Mouse (Mus musculus) left cerebral cortex, postnatal 25 days (tissue): Measurements from ENCODE around the gene Mettl17. TPM values are rescaled to one million over a fixed set of nuclear protein-coding genes. Genes with fewer than 3 reads are reported as not detected.
"Not testable (repeated sequence)": the region's sequence is repeated elsewhere in the genome, so short reads cannot be mapped to it uniquely, and the experiment has no call there.

ENCODE experiments used
- DNase-seq, 2 experiments: peaks; one replicate each; pipeline ENCODE4 v3.0.0; 2022; ENCODE audit warnings: low spot score in 2 of 2, mixed read lengths in 1 of 2
- intact Hi-C: fragments of 180-260 bp; cut with DNase I; formaldehyde crosslinking; loops from one replicate; pipeline ENCODE4 v1.15.1; 2025
- total RNA-seq, 2 experiments: library from RNA; stranded (reverse); gene quantifications; 2 replicates each; pipeline ENCODE4 v1.2.3; 2021

The Mettl17 gene
- total RNA-seq, result 10 to 100 TPM; 26.0 to 33.8 TPM

DNA sequence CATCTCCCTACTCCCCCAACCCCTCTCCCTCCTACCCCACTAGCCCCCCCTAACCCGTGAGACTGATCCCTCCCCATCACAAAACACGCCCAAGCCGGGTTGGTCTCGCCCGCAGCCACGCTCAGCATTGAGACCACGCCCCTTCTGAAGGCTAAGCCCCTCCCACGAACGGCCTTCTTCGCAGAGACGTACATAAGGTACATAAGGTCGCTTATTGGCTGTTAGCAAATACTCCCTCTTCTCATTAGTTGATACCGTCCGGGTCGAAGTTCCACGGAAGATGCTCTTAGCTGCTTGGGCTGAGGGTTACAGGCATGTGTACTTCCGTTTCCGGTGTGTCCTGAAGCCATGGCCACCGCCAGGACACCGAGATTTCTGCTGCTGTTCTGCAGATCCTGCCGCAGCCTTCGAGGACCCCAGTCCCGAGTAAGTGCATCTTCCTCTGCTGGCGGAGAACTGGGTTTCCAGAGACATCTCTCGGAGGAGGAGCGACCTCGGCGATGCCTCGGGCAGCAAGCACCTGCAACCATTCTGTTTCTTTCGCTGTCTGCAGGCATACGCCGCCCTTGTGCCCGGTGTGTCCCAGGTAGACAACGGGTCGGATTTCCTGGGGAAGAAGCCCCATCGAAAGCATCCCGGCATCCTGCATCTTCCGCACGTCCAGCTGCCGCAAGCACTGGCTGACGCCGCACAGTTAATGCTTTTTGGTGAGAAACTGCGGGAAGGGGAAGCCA is at the start of gene Mettl17:
Mettl17 (plus strand) TSS at position 245 of the 734 bp plus-strand sequence.
- intact Hi-C loops, result loop anchor here (5.0 to 10.0 kb wide), 3 partner anchors 48 to 400 kb away; partner anchors contain the start of gene Zfp219

DNA sequence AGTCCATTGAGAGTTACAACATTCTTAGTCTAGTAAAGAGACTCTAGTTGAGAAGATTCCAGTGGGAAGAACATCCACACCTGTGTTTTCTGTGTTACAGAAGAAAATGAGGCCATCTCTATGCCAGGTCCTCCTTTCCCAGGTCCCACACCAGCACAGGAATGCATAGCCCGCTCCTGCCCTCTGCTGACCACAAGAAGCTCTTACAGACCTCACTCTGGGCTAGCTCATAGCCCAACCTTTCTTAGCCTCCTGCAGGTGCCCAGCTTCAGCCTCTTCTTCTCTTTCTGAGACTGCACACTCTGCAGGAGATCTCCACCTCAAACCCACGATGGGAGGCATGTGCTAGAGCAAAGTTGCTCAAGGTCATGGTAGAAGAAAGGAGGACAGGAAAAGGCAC is 46.2 kb upstream of the Mettl17 start:
- intact Hi-C loops, result not testable (repeated sequence)
- DNase-seq, result peak in 1 of 2 experiments; percentile 16

More for the DNA sequence above, at the start of gene Mettl17:
- DNase-seq, result peak; percentile 87 to 97

DNA sequence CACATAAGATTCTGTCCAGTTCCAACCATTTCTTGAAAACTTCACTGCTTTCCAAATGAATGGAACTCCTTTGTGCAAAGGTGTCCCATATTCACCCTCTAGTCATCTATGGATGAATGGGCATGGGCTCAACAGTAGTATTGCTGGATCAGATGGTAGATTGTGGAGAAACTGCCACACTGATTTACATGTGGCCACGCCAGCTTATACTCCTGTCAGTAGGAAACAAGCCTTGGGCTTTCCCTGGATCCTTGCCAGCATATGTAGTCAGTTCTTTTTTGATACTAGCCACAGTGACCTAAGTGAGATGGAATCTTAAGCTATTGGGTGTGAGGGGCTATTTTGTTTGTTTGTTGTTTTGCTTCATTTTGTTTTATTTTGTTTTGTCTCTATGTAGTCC is 42.4 kb upstream of the Mettl17 start:
- DNase-seq, result no peak
- intact Hi-C loops, result loop anchor here (10.0 kb wide), 1 partner anchor 727 kb away; the partner anchor contains the start of gene Eddm3b

DNA sequence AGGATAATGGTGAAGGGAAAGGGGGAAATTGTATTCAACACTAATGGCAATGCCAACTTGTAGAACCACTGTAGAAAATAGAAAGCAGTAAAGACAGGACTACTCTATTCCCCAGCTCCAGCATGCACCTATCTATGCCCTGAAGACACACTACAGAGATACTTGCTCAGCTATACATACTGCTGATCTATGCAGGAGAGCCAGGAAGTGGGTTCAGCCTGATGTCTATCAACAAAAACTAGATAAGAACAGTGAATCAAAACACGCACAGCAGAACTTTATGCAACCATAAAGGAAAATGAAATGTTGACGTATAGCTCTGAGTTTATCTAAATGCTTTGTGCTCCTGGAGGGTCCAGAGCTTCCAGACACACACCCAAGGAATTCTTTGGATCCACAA is 41.9 kb upstream of the Mettl17 start:
- intact Hi-C loops, result loop anchor here (10.0 kb wide), 1 partner anchor 728 kb away; the partner anchor contains the start of gene Eddm3b
- DNase-seq, result no peak

DNA sequence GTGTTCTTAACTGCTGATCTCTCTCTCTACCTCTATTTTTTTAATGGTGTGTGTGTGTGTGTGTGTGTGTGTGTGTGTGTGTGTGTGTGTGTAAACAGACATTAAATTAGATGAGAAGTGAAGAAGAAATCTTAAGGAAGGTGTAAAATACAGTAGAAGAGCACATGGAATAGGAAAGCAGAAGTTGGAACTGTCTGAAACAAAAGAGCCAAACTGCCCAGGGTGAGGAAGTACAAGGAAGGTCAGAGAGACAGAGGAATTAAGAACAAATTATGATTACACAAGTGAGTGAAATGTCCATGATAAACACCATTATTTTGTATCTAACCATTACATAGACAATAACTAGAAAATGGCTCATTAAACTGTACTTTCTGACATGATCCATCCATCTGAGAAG is 40.8 kb upstream of the Mettl17 start:
- intact Hi-C loops, result loop anchor here (10.0 kb wide), 1 partner anchor 729 kb away; the partner anchor contains the start of gene Eddm3b

DNA sequence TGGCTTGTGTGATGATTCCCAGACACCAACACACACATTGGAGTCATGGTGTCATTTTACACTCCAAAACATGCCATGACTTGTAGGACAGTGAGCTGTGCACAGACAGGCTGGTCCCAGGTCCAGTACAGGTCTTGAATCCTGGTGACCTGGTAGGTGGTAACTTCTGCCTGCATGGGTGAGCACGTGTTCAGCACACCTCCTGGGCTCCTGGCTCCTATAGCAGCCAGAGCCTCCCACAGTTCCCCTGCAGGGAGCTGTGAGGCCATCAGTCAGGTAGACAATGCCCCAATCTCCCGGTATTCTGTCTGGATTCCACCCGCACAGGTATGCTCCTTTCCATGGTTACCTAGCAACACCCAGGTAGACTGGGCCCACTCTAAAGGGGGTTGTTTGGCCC is 38.1 kb upstream of the Mettl17 start:
- intact Hi-C loops, result loop anchor here (10.0 kb wide), 1 partner anchor 732 kb away; the partner anchor contains the start of gene Eddm3b
- DNase-seq, result no peak

More for the DNA sequence above, 40.8 kb upstream of the Mettl17 start:
- DNase-seq, result no peak

DNA sequence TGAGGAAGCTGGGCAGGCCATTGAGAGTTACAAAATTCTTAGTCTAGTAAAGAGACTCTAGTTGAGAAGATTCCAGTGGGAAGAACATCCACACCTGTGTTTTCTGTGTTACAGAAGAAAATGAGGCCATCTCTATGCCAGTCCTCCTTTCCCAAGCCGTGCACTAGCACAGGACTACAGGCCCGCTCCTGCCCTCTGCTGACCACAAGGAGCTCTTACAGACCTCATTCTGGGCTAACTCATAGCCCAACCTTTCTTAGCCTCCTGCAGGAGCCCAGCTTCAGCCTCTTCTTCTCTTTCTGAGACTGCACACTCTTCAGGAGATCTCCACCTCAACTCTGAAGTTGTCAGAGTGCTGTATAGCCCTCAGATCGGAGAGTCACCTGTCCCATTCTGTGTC is 33.6 kb upstream of the Mettl17 start:
- intact Hi-C loops, result not testable (repeated sequence)

DNA sequence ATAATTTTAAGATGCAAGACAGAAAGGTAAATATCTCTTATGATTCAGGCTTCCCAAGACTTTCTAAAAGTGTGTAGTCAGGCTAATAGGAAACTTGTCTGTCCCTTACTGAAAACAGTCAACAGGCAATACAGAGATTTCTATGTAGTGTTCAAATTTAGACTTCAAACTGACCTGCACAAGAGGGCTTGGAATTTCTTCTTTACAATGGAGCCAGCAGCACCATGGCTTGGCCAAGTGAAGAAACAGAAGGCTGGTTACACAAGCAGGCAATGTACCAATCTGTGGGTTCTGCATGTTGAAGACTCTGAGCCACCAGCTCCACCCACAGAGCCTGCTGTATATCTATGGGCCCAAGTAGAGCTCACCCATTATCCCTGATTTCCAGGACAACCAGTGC is 31.2 kb upstream of the Mettl17 start, which contains the start of gene Ear6:
Ear6 (plus strand) TSS at position 301 of the 400 bp plus-strand sequence.
- DNase-seq, result no peak
- intact Hi-C loops, result no loop called here

More for the DNA sequence above, 33.6 kb upstream of the Mettl17 start:
- DNase-seq, result not testable (repeated sequence)

DNA sequence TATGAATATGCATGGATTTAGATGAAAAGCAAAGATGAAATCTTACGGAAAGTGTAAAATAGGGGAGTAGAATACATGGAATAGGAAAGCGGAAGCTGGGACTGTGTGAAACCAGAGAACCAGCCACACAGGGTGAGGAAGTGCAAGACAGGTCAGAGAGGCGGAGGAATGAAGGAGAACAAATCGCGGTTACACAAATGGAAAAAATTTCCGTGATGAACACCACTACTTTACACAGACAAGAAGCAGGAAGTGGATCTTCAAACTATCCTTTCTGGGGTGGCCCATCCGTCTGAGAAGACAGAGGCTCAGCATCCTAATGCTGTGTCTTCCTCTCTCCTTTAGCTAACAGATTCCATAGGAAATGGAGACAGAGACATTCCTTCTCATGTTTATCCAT is 29.4 kb upstream of the Mettl17 start:
- intact Hi-C loops, result not testable (repeated sequence)

DNA sequence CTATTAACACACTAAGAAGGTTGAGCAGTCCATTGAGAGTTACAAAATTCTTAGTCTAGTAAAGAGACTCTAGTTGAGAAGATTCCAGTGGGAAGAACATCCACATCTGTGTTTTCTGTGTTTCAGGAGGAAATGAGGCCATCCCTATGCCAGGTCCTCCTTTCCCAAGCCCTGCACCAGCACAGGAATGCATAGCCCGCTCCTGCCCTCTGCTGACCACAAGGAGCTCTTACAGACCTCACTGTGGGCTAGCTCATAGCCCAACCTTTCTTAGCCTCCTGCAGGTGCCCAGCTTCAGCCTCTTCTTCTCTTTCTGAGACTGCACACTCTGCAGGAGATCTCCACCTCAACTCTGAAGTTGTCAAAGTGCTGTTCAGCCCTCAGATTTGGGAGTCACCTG is 21.0 kb upstream of the Mettl17 start:
- intact Hi-C loops, result not testable (repeated sequence)
- DNase-seq, result peak in 1 of 2 experiments; percentile 25

More for the DNA sequence above, 29.4 kb upstream of the Mettl17 start:
- DNase-seq, result not testable (repeated sequence)

DNA sequence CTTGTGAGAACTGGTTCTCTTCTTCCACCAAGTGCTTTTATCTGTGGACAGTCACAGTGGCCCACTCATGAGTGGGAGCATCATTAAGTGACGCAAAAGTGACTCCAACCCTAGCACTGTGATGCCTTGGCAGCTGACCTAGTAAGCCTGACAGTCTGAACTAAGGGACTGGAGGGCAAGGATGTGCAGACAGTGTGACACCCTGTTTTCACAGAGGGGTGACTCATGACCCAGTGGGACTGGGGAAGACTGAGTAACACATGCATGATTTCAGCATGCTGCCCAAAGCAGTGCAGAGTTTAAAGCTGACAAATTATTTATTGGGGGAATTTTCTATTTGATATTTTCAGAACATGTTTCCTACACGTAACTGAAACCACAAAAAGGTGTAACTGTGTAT is 13.9 kb upstream of the Mettl17 start:
- intact Hi-C loops, result no loop called here

DNA sequence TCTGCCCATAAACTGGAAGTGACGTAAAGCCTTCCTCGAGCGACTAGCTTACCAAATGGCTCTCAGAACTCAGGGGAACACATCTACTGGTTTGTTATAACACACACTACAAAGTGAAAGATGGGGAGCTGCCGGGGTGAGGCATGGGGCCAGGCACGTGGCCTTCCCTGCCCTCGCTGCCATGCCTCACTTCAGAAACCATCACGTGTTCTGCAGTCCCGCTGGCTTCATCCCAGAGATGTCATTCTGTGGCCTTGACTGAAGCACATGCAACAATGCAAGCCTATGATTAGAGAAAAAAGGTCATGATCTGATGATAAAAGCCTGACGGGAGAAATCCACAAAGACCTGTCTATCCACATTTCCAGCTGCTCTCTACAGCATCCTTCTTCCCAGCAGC is 12.9 kb upstream of the Mettl17 start:
- DNase-seq, result no peak
- intact Hi-C loops, result no loop called here

More for the DNA sequence above, 13.9 kb upstream of the Mettl17 start:
- no peak for DNase-seq

DNA sequence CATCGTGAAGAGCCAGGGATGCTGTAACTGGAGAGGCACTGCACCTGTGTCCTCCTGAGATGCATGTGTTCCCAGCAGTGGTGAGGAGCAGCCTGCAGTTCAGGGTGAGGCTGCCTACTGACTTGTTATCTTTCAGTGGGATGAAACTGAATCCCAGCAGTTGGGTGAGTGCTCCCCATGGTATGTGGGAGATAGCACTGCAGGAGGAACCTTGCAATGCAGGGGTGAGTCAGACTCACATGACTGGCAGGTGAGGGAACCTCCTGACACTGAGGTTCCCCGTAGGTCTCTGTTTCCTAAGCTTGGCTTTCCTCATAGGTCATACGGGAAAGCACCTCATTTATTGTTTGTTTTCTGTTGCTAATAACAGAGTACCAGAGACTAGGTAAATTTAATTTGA is 7.1 kb upstream of the Mettl17 start:
- DNase-seq, result no peak
- intact Hi-C loops, result no loop called here

DNA sequence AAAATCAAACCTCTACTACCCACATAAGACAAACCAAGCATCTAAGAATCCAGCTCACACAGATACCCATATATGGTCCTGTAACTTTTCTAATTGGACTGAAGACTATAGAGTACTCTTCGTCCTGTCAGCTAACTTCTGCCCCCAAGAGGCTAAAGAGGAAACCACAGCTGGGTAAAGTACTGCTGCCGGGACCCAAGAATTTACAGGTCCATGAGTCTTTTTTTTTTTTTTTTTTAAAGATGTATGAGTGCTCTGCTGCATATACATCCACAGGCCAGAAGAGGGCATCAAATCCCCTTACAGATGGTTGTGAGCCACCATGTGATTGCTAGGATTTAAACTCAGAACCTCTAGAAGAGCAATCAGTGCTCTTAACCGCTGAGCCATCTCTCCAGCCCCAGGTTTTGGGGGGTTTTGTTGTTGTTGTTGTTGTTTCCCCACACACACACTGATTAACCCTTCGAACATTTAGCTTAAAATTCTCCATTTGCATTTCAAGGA is 1.1 kb upstream of the Mettl17 start:
- DNase-seq, result peak; percentile 58 to 86
- intact Hi-C loops, result loop anchor here (5.0 to 10.0 kb wide), 2 partner anchors 139 to 401 kb away; partner anchors contain the start of gene Zfp219

DNA sequence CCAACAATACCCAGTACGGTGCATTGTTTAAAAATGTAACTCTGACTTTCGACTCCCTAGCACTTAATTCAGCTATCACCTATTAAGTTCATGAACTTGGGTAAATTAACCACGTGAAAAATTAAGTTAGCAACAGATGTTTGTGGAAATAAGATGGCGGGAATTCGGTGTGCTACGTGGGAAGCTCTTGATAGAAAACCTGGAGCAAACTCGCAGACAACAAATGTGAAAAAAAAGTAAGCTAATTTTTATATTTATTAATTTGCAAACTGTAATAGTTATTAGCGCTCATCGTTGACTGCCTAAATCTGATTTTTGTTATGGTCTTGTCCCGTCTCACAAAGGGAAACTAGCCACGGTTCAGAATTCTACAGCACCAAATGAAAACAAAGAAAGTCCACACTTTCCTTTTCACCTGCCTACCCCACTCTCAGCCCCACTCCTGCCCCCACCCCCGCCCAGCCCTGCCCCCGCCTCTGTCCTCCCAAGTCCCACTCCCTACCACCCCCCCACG is 554 bp upstream of the Mettl17 start:
- DNase-seq, result no peak
- intact Hi-C loops, result loop anchor here (5.0 to 10.0 kb wide), 2 partner anchors 138 to 401 kb away; partner anchors contain the start of gene Zfp219

DNA sequence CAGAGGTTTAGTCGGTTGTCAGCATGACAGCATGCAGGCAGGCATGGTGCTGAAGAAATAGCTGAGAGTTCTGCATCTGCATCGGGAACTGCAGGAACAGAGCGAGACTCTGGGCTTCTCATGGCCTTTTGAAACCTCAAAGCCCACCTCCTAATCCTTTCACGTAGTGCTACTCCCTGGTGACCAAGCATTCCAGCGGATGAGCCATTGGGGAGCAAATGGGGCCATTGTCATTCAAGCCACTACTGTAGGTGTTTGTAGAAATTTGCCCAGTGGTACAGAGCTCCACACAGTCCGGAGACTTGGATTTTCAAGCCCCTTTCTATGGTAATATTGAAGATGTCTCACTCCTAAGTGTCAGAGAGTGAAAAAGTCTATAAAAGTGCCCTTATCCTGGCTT is 1.4 kb downstream of the Mettl17 start:
- intact Hi-C loops, result loop anchor here (5.0 to 10.0 kb wide), 2 partner anchors 46 to 399 kb away; no protein-coding TSS in a partner anchor
- DNase-seq, result no peak

DNA sequence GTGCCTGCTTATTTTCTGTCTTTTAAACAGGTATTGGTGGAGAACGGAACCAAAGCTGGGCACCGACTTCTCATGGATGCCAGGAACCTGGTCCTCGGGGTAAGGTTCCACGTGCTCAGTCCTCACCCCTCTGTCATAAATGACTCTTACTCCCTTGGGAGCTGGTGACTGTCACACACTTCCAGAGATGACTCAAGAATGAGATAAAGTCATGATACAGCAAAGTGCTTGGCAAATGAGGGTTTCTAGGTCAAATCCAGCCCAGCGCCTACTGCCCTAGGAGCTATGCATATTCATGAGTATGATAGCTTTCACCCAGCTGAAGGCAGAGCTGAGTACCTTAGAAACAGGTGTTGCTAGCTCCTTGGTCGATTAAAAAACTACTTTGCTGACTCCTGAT is 5.2 kb downstream of the Mettl17 start:
- intact Hi-C loops, result loop anchor here (5.0 to 10.0 kb wide), 4 partner anchors 42 to 955 kb away; partner anchors contain the start of genes Pip4p1, Pnp and Supt16

DNA sequence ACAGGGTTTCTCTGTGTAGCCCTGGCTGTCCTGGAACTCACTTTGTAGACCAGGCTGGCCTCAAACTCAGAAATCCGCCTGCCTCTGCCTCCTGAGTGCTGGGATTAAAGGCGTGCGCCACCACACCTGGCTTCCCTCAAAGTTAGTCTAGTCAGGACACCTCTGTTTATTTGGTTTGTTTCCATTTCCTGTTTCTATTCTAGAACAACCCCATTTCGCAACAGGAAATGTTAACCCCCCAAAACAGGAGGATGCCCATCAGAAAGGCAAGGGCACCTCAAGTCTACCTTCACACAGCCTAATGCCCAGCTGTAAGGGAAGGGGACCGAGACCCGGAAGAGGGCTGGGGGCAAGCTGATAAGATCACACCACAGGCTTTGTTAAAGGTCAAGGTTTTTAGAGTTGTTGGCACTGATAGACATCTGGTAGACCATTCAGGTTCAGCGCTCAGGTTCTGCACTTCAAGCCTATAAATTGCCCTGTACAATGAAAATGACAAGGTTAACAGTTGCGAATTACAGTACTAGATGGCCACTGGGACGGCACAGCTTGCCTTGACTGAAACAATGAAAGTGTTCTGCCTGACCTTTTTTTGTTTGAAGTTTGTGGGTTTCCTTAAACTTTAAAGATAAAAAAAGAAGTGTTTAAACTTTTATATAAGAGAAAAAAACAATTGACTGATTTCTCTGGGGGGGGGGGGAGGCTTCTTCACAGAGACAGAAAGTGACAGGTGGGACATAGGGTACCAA is 7.7 kb downstream of the Mettl17 start, which contains the start of gene Slc39a2:
Slc39a2 (plus strand) TSS at position 699 of the 749 bp plus-strand sequence.
- intact Hi-C loops, result loop anchor here (10.0 kb wide), 2 partner anchors 302 to 958 kb away; partner anchors contain the start of genes Pip4p1, Pnp and Supt16
- no peak for DNase-seq

More for the DNA sequence above, 5.2 kb downstream of the Mettl17 start:
- DNase-seq, result no peak
